ENCODE assay signal across 9 mouse cellular contexts in the genomic region with DNA sequence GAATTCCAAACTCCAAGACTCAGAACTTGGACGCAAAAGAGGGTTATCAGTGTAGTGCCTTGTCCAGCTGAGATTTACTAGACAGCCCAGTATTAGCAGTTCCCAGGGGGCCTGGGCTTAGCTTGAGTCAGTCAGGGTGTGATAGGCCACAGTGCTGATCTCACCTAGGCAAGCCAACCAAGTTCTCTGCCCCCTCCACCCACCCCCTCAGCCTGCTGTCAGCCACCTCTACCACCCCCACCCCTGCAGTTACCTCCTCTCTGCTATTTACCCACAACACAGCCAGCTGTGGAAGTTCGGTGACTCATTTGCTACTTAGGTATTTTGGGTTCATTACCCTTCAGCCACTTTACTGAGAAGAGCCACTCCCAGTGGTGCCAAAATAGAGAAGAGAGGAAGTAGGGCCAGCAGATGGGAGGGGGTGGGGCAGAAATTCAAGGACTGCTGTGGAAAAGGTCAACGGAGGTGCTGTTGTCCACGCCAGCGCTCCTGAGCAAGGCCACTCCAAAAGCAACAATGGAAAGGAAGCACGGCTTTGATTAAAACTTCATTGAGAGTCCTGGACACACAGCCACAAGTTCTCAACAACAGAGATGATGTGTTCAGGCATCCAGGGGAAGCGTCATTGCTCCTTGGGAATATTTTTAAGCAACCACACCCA. TPM values are rescaled to one million over a fixed set of nuclear protein-coding genes. Genes with fewer than 3 reads are reported as not detected.
DNase-seq lines count a peak whose midpoint lies in the region; ATAC-seq and TF ChIP-seq lines count a peak whose summit lies in the region.
"Had no signal": no experiment of that assay in that cellular context is flagged by ENCODE, and none has a peak within 500 bp of the region (broad histone marks: within the 10 kb centered on the region; RNA-seq: fewer than 3 reads in every experiment).

No protein-coding gene starts in this region.

- DNase-seq in urinary bladder, postnatal 25 days (ENCODE audit: low spot score): peak; percentile 22
- DNase-seq in urinary bladder, postnatal 10 days (ENCODE audit: low spot score): no peak
- DNase-seq in gastrocnemius, postnatal 4 days (ENCODE audit: low spot score in 2 of 2): peak; percentile 25 to 59
- no peak for DNase-seq in cerebellum, postnatal 4 days (ENCODE audit: low spot score in 2 of 2)
- DNase-seq in cerebellum, adult 2 months: no peak
- no peak for DNase-seq in frontal cortex, postnatal 14 days (ENCODE audit: low spot score in 2 of 2)

- H3K9me3 ChIP-seq in kidney, embryonic 15.5 days (replicated peaks): no peaks in the 10 kb centered on the region

- no peak for TF ChIP-seq POLR2A in cerebellum, adult 2 months (IDR thresholded peaks at IDR 0.05; ENCODE audit: borderline replicate concordance, insufficient read depth, low read length)

- no peak overlapping the region for H3K9ac ChIP-seq in kidney, embryonic 15.5 days

- WGBS in kidney, embryonic 15.5 days: 33% methylated on average over 7 of the region's 7 CpGs
- WGBS in cerebellum, adult 2 months: 66% methylated on average over 7 of the region's 7 CpGs

- peak overlapping the region; percentile 37; the same call in 1 of the 2 replicates for H3K27ac ChIP-seq in kidney, embryonic 15.5 days
- no peak overlapping the region for H3K27ac ChIP-seq in cerebellum, adult 2 months (ENCODE audit: insufficient read depth, low read length)

- TF ChIP-seq CTCF in cerebellum, adult 2 months (IDR thresholded peaks at IDR 0.05; ENCODE audit: borderline replicate concordance, insufficient read depth, low read depth, low read length): no peak

- no peak overlapping the region for H3K4me2 ChIP-seq in kidney, embryonic 15.5 days

- peaks cover 12% of the 10 kb centered on the region; the same call in 1 of the 2 replicates for H3K4me1 ChIP-seq in kidney, embryonic 15.5 days
- no peaks in the 10 kb centered on the region for H3K4me1 ChIP-seq in cerebellum, adult 2 months (ENCODE audit: control insufficient read depth, insufficient read depth, low read length)

- no peak overlapping the region for H3K4me3 ChIP-seq in kidney, embryonic 15.5 days (replicated peaks)
- no peak overlapping the region for H3K4me3 ChIP-seq in cerebellum, adult 2 months (replicated peaks; ENCODE audit: insufficient read depth, low read depth, low read length)

- peak; percentile 49; the same call in 1 of the 2 replicates for ATAC-seq in kidney, embryonic 15.5 days (replicated peaks; ENCODE audit: low FRiP score)
- 0 out of 2 replicates have a peak, but pooled peaks have one; percentile 20 for ATAC-seq in megakaryocyte-erythroid progenitor cell, adult 5-6 weeks (replicated peaks; ENCODE audit: low FRiP score, low TSS enrichment, poor library complexity, severe bottlenecking)

- H3K36me3 ChIP-seq in kidney, embryonic 15.5 days: no peaks in the 10 kb centered on the region

- H3K27me3 ChIP-seq in kidney, embryonic 15.5 days: no peaks in the 10 kb centered on the region
- H3K27me3 ChIP-seq in cerebellum, adult 2 months (ENCODE audit: control insufficient read depth, insufficient read depth, low read length): no peaks in the 10 kb centered on the region

RNA-seq across cellular contexts. Expression of a gene that starts 24.5 kb away (rescaled TPM):
- 100 to 1,000 TPM; 129 to 150 TPM for total RNA-seq in gastrocnemius, postnatal 4 days (2021)
- 111 and 113 TPM in 2 replicates for polyA plus RNA-seq in kidney, embryonic 15.5 days (2015; fragmentation: Nextera tagmentation; extraction: Ambion mirVana)
- total RNA-seq in megakaryocyte-erythroid progenitor cell, adult 5-6 weeks (2014; fragmentation: Nextera tagmentation): 70.6 and 73.8 TPM in 2 replicates
- total RNA-seq in megakaryocyte-erythroid progenitor cell, adult 5-6 weeks (2017): 91.7 and 119 TPM in 2 replicates
- 60.9 and 66.2 TPM in 2 replicates for polyA plus RNA-seq in cerebellum, adult 2 months (2012; rRNA removed)

RNA-seq across cellular contexts. Expression of a gene that starts 45.0 kb away (rescaled TPM):
- total RNA-seq in gastrocnemius, postnatal 4 days (2021): 1 to 10 TPM in 1 of 2 experiments, under 1 TPM in 1; 0.64 to 1.1 TPM
- not detected in 2 replicates for polyA plus RNA-seq in kidney, embryonic 15.5 days (2015; fragmentation: Nextera tagmentation; extraction: Ambion mirVana)
- total RNA-seq in megakaryocyte-erythroid progenitor cell, adult 5-6 weeks (2014; fragmentation: Nextera tagmentation): not detected in 2 replicates
- total RNA-seq in megakaryocyte-erythroid progenitor cell, adult 5-6 weeks (2017): not detected in 2 replicates
- 0.43 and 0.52 TPM in 2 replicates for polyA plus RNA-seq in cerebellum, adult 2 months (2012; rRNA removed)

RNA-seq across cellular contexts. Expression of a gene that starts 45.1 kb away (rescaled TPM):
- not detected for total RNA-seq in gastrocnemius, postnatal 4 days (2021)
- 0.18 TPM in 1 of 2 replicates, not detected in the other for polyA plus RNA-seq in kidney, embryonic 15.5 days (2015; fragmentation: Nextera tagmentation; extraction: Ambion mirVana)
- not detected in 2 replicates for total RNA-seq in megakaryocyte-erythroid progenitor cell, adult 5-6 weeks (2014; fragmentation: Nextera tagmentation)
- not detected in 2 replicates for total RNA-seq in megakaryocyte-erythroid progenitor cell, adult 5-6 weeks (2017)
- 0.52 TPM in 1 of 2 replicates, not detected in the other for polyA plus RNA-seq in cerebellum, adult 2 months (2012; rRNA removed)
- polyA plus RNA-seq: neural tube, embryonic 14.5 days had no signal

Comparison
In these comparisons a context has a peak if more than half of its experiments do, and no peak if none do; other contexts are left out.
1. DNase-seq: peak in urinary bladder, postnatal 25 days (single experiment) and gastrocnemius, postnatal 4 days (2 of 2); none in urinary bladder, postnatal 10 days (single experiment), cerebellum, postnatal 4 days (0 of 2), cerebellum, adult 2 months (0 of 2) and frontal cortex, postnatal 14 days (0 of 2).